Mouse (Mus musculus): Measurements from ENCODE around the gene Ndrg2. TPM values are rescaled to one million over a fixed set of nuclear protein-coding genes. Genes with fewer than 3 reads are reported as not detected.
"Not testable (repeated sequence)": the region's sequence is repeated elsewhere in the genome, so short reads cannot be mapped to it uniquely, and the experiment has no call there.

Gene Ndrg2
- total RNA-seq, 2 experiments from 2014 or later = 155 to 181 TPM

- peak in 1 of 2 experiments; percentile 54 for DNase-seq (ENCODE audit: low spot score in 2 of 2)
Measured at GRCm38 (mm10) chr14:51883527-51884030, 30.4 kb downstream of the Ndrg2 start.

- no peak for DNase-seq (ENCODE audit: low spot score in 2 of 2)
Measured at GRCm38 (mm10) chr14:51877517-51877916, 36.4 kb downstream of the Ndrg2 start.

- no peak for DNase-seq (ENCODE audit: low spot score in 2 of 2)
Measured at GRCm38 (mm10) chr14:51871741-51872140, 42.2 kb downstream of the Ndrg2 start.

- DNase-seq (ENCODE audit: low spot score in 2 of 2) = no peak
Measured at GRCm38 (mm10) chr14:51870756-51871155, 43.2 kb downstream of the Ndrg2 start.

- DNase-seq (ENCODE audit: low spot score in 2 of 2) = not testable (repeated sequence)
Measured at GRCm38 (mm10) chr14:51863603-51864002, 50.4 kb downstream of the Ndrg2 start.

GRCm38 (mm10) chr14:51855280-51855679 lies 58.7 kb downstream of the Ndrg2 start:
- not testable (repeated sequence) for DNase-seq (ENCODE audit: low spot score in 2 of 2)

Other genes starting within 250 kb of the Ndrg2 start
- not detected for gene Gm17079, start 218.7 kb downstream of the Ndrg2 start, total RNA-seq (2021)
- not detected for gene Gm5800, start 197.0 kb downstream of the Ndrg2 start, total RNA-seq (2021)
- not detected for gene Ang4, start 140.6 kb downstream of the Ndrg2 start, total RNA-seq (2021)
- not detected for gene AY358078, start 114.1 kb downstream of the Ndrg2 start, total RNA-seq (2021)
- gene Ear6, start 60.5 kb downstream of the Ndrg2 start, total RNA-seq (2021) = under 1 TPM in 1 of 2 experiments, not detected in 1; 0.73 TPM
- 10 to 100 TPM; 37.5 to 44.2 TPM for gene Mettl17, start 29.3 kb downstream of the Ndrg2 start, total RNA-seq (2021)
- gene Slc39a2, start 21.3 kb downstream of the Ndrg2 start, total RNA-seq (2021) = under 1 TPM; 0.82 to 0.95 TPM
- gene Tppp2, start 4.3 kb upstream of the Ndrg2 start, total RNA-seq (2021) = not detected
- not detected for gene Rnase13, start 8.6 kb upstream of the Ndrg2 start, total RNA-seq (2021)
- 100 to 1,000 TPM; 102 to 110 TPM for gene Arhgef40, start 70.6 kb upstream of the Ndrg2 start, total RNA-seq (2021)
- gene Tmem253, start 101.5 kb upstream of the Ndrg2 start, total RNA-seq (2021) = 1 to 10 TPM; 1.6 to 3.6 TPM
- 10 to 100 TPM; 84.4 to 84.6 TPM for gene Zfp219, start 106.6 kb upstream of the Ndrg2 start, total RNA-seq (2021)
- gene Olfr221, start 128.3 kb upstream of the Ndrg2 start, total RNA-seq (2021) = not detected
- gene Hnrnpc, start 189.9 kb upstream of the Ndrg2 start, total RNA-seq (2021) = 100 to 1,000 TPM; 247 to 267 TPM
- gene Rpgrip1, start 196.5 kb upstream of the Ndrg2 start, total RNA-seq (2021) = 1 to 10 TPM in 1 of 2 experiments, under 1 TPM in 1; 0.37 to 1.6 TPM